Mouse (Mus musculus) lung, postnatal 0 days (tissue): ENCODE data around the gene Derl2. TPM values are rescaled to one million over a fixed set of nuclear protein-coding genes. Genes with fewer than 3 reads are reported as not detected.

ENCODE experiments used
- ATAC-seq: fragments of 200-750 bp; cut with Nextera tagmentation; 2 replicates; pipeline ENCODE4 v1.8.0; 2017; ENCODE audit warnings: moderate library complexity
- DNase-seq: peaks from one replicate; pipeline ENCODE4 v3.0.0-alpha.2; 2016; ENCODE audit warnings: low spot score
- H3K27ac ChIP-seq: fragments of 300-500 bp; sonication (generic); 2 replicates; pipeline ENCODE4 v1.5.1; 2014; ENCODE audit warnings: antibody characterized with exemption, mild to moderate bottlenecking, low read length, mixed read lengths
- H3K27me3 ChIP-seq: fragments of 300-500 bp; sonication (generic); replicated peaks from 2 replicates; pipeline ENCODE4 v1.6.1; 2014; ENCODE audit warnings: low read length, mixed read lengths; ENCODE audit not compliant: insufficient read depth
- H3K36me3 ChIP-seq: fragments of 300-500 bp; sonication (generic); 2 replicates; pipeline ENCODE4 v1.6.1; 2014; ENCODE audit warnings: low read length, mixed read lengths; ENCODE audit not compliant: insufficient read depth
- H3K4me1 ChIP-seq: fragments of 300-500 bp; sonication (generic); 2 replicates; pipeline ENCODE4 v1.6.1; 2014; ENCODE audit warnings: antibody characterized with exemption, low read depth, low read length, mixed read lengths; ENCODE audit not compliant: insufficient read depth
- H3K4me2 ChIP-seq: fragments of 300-500 bp; sonication (generic); replicated peaks from 2 replicates; pipeline ENCODE4 v1.6.1; 2014; ENCODE audit warnings: low read depth, mild to moderate bottlenecking, low read length, moderate library complexity, mixed read lengths
- H3K4me3 ChIP-seq: fragments of 300-500 bp; sonication (generic); 2 replicates; pipeline ENCODE4 v1.5.1; 2014; ENCODE audit warnings: low read depth, low read length
- H3K9ac ChIP-seq: fragments of 300-500 bp; sonication (generic); replicated peaks from 2 replicates; pipeline ENCODE4 v1.6.1; 2014; ENCODE audit warnings: low read depth, mild to moderate bottlenecking
- H3K9me3 ChIP-seq: fragments of 300-500 bp; sonication (generic); 2 replicates; pipeline ENCODE4 v1.6.1; 2016; ENCODE audit warnings: low read length, mixed read lengths
- CTCF ChIP-seq: IDR thresholded peaks from 2 replicates; pipeline ENCODE4 v1.5.1; 2016; ENCODE audit warnings: antibody characterized with exemption, mild to moderate bottlenecking
- EP300 ChIP-seq: IDR thresholded peaks from 2 replicates; pipeline ENCODE4 v1.6.1; 2016; ENCODE audit warnings: antibody characterized with exemption, mild to moderate bottlenecking, control low read depth
- WGBS: fragments of 180-500 bp; shearing (Covaris S2); extraction: QIAGEN DNeasy Blood & Tissue Kit; methylation state at CpG from one replicate; pipeline ENCODE4 v1.1.7; 2014; 5-methylcytosine and 5-hydroxymethylcytosine counted together
- polyA plus RNA-seq: library from polyadenylated mRNA; unstranded; fragments of >200 nt; fragmentation: Nextera tagmentation; extraction: Ambion mirVana; gene quantifications from 2 replicates; pipeline ENCODE4 v1.2.1, GENCODE M21; 2015

Gene Derl2
- polyA plus RNA-seq, 1 experiment from 2014 or later: 63.4 TPM

GRCm38 (mm10) chr11:70975193-70975592, 44.4 kb downstream of the Derl2 start:
- Histone ChIP-seq H3K36me3 (peaks cover 32% of the 10 kb centered on the region; the same call in 1 of the 2 replicates), H3K4me2 (no peak overlapping the region), H3K4me1 (no peaks in the 10 kb centered on the region), H3K27ac (no peak overlapping the region), H3K9ac (no peak overlapping the region), H3K27me3 (no peaks in the 10 kb centered on the region), H3K4me3 (no peak overlapping the region), H3K9me3 (no peaks in the 10 kb centered on the region)
- WGBS: 83% methylated on average over 2 of the region's 2 CpGs
- ATAC-seq (no peak), DNase-seq (no peak)
- TF ChIP-seq CTCF (no peak), EP300 (no peak)

- H3K4me3 ChIP-seq: no peak overlapping the region
- DNase-seq (no peak), ATAC-seq (no peak)
- no peaks in the 10 kb centered on the region for H3K9me3 ChIP-seq
- H3K4me2 ChIP-seq: no peak overlapping the region
- H3K27ac ChIP-seq: no peak overlapping the region
- TF ChIP-seq EP300 (no peak), CTCF (peak; percentile 59)
- WGBS: 66% methylated on average over 4 of the region's 4 CpGs
- no peaks in the 10 kb centered on the region for H3K27me3 ChIP-seq
- H3K9ac ChIP-seq: no peak overlapping the region
- H3K4me1 ChIP-seq: no peaks in the 10 kb centered on the region
- peaks cover 32% of the 10 kb centered on the region; the same call in 1 of the 2 replicates for H3K36me3 ChIP-seq
Observed at GRCm38 (mm10) chr11:70973947-70974346, 45.7 kb downstream of the Derl2 start.

GRCm38 (mm10) chr11:70972586-70972985, 47.1 kb downstream of the Derl2 start:
- no peak for TF ChIP-seq EP300
- H3K36me3 ChIP-seq: peaks cover 27% of the 10 kb centered on the region; the same call in 1 of the 2 replicates
- H3K27me3 ChIP-seq: no peaks in the 10 kb centered on the region
- no peaks in the 10 kb centered on the region for H3K4me1 ChIP-seq
- ATAC-seq (no peak), DNase-seq (no peak)
- no peaks in the 10 kb centered on the region for H3K9me3 ChIP-seq
- H3K27ac ChIP-seq: no peak overlapping the region
- no peak overlapping the region for H3K4me2 ChIP-seq
- no peak overlapping the region for H3K4me3 ChIP-seq
- no peak overlapping the region for H3K9ac ChIP-seq
- 44% methylated on average over 1 of the region's 1 CpGs for WGBS

GRCm38 (mm10) chr11:70970560-70971540, 48.8 kb downstream of the Derl2 start:
- peak; percentile 87 for DNase-seq
- Histone ChIP-seq H3K27ac (peak overlapping the region; percentile 87), H3K4me2 (peak overlapping the region; percentile 72), H3K9me3 (no peaks in the 10 kb centered on the region), H3K4me1 (no peaks in the 10 kb centered on the region), H3K27me3 (no peaks in the 10 kb centered on the region), H3K9ac (peak overlapping the region; percentile 44), H3K4me3 (peak overlapping the region; percentile 90), H3K36me3 (peaks cover 24% of the 10 kb centered on the region; the same call in 1 of the 2 replicates)
- peak; percentile 46 for ATAC-seq
- 11% methylated on average over 24 of the region's 24 CpGs for WGBS
- TF ChIP-seq CTCF (peak; percentile 48), EP300 (peak; percentile 70)

- TF ChIP-seq CTCF (0 out of 2 replicates have a peak, but pooled peaks have one; percentile 1), EP300 (no peak)
- peak; percentile 96 for ATAC-seq
- Histone ChIP-seq H3K4me3 (peak within 1 kb of the TSS; percentile 90), H3K4me1 (no peaks in the 10 kb centered on the region), H3K36me3 (peaks cover 22% of the 10 kb centered on the region; the same call in 1 of the 2 replicates), H3K27me3 (no peaks in the 10 kb centered on the region), H3K9ac (peak within 1 kb of the TSS; percentile 76), H3K9me3 (no peaks in the 10 kb centered on the region), H3K4me2 (peak within 1 kb of the TSS; percentile 72), H3K27ac (peak within 1 kb of the TSS; percentile 87)
- under 1% methylated on average over 43 of the region's 43 CpGs for WGBS
- peak; percentile 99 for DNase-seq
Observed at GRCm38 (mm10) chr11:70969821-70970559, 49.7 kb downstream of the Derl2 start, which contains the start of the genes Nup88 and Rpain. TSS of gene Nup88 (minus strand) at chr11:70969973. TSS of gene Rpain (plus strand) at chr11:70970213.
